Mouse (Mus musculus) A20 (cell line): ENCODE data around the gene Spsb3.

ENCODE experiments used
- DNase-seq: peaks from one replicate; pipeline ENCODE4 v3.0.0-alpha.2; 2011; ENCODE audit warnings: low read depth, low spot score

Gene Spsb3

GRCm38 (mm10) chr17:24886134-24886931 is at the start of gene Spsb3, which contains the start of gene Nubp2:
TSS of gene Spsb3 (plus strand) at chr17:24886643.
TSS of gene Nubp2 (minus strand) at chr17:24886349.
- peak; percentile 97 for DNase-seq

DNA sequence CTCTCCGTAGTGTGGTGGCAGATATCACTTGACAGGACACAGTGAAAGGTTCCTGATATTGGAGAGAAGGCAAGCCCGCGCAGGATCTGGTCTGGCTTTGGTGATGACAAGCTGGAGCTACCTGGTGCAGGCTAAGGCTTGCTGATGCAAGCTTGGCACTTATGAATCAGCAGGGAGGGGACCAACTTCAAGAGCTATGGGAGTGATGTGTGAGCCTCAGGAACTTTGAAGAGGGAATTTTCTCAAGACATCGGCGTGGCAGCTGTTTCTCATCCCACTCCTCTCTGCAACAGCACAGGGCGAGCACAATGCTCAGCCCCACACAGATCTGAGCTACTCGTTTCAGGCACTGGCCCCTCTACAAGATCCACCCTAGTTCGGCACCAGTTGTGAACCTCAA is 46.6 kb upstream of the Spsb3 start, which contains the start of gene Hagh:
Gene Hagh (plus strand): TSS at position 302 of the 400 bp plus-strand sequence.
- DNase-seq: no peak

DNA sequence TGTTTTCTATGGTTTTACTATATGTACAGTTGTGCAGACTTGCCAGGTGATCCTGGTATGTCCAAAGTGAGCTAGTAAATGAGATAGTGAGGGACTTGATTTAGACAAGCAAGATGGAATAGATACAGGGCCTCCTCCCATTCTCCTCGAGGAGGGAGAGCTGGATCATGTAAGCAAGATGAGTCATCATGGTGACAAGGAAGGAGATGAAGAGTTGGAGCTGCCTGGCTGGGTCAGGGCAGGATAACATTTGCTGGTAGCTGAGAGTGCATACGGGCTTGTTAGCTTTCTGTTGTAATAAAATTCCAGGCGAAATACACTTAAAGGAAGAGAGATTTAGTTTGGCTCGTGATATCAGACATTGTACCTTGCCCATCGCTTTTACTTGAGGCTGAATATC is 46.1 kb upstream of the Spsb3 start:
- no peak for DNase-seq

- peak; percentile 36 for DNase-seq
Measured at GRCm38 (mm10) chr17:24841133-24841532, 45.3 kb upstream of the Spsb3 start.

GRCm38 (mm10) chr17:24842631-24843030 is 43.8 kb upstream of the Spsb3 start:
- peak; percentile 37 for DNase-seq

DNA sequence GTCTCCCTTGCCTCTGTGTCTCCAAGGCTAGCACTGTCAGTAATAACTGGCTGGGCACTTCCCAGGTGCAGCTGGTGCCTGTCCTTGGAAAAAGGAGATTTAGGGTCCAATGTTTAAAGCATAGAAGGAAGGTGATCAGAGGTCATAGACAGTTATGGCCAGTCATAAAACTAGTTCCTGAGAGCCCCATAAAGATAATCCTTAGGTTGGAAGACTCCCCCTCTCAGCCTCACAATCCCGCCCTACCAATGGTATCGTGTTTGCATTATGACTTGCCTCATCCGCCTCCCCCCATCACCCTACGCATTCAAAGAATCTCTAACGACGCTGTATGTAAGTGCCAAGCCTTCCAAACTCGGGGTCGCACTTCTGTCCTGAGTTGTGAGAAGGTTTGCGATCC is 41.9 kb upstream of the Spsb3 start:
- DNase-seq: no peak

GRCm38 (mm10) chr17:24847386-24847785 is 39.1 kb upstream of the Spsb3 start:
- no peak for DNase-seq

- DNase-seq: no peak
Measured at GRCm38 (mm10) chr17:24848600-24849031, 37.8 kb upstream of the Spsb3 start.

DNA sequence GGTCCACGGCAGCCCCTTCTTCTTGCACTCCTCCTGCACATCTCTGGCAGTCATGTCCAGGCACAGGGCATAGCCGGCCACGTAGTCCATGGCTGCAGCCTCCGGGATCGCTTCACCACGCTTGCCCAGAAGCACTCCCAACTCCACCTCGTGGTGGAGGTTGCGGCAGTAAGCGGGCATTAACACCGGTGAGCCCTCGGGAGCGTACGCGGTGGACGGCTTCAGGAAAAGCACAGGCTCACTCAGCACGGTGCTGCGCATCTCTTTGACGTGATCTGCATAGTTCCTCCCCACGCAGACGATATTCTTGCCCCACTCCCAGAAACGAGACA is 36.7 kb upstream of the Spsb3 start:
- no peak for DNase-seq

GRCm38 (mm10) chr17:24850065-24850772 is 36.2 kb upstream of the Spsb3 start, which contains the start of gene Fahd1:
TSS of gene Fahd1 (minus strand) at chr17:24850364.
- peak; percentile 99 for DNase-seq

DNA sequence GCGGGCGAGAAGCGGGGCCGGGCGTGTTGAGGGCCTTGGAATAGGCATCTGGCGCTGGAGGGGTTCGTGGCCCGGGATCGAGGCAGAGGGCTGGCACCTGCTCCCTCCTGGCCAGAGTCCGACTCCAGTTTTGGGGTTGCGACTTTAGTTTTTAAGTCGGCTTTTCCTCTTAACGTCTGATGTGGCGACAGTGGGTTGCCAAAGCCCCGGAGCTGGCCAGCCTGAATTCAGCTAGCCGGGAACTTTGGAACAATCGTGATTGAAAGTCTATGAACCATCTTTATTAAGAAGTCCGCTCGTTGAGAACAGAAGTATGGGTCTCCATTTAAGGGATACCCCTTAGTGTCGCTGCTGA is 35.7 kb upstream of the Spsb3 start:
- no peak for DNase-seq

DNA sequence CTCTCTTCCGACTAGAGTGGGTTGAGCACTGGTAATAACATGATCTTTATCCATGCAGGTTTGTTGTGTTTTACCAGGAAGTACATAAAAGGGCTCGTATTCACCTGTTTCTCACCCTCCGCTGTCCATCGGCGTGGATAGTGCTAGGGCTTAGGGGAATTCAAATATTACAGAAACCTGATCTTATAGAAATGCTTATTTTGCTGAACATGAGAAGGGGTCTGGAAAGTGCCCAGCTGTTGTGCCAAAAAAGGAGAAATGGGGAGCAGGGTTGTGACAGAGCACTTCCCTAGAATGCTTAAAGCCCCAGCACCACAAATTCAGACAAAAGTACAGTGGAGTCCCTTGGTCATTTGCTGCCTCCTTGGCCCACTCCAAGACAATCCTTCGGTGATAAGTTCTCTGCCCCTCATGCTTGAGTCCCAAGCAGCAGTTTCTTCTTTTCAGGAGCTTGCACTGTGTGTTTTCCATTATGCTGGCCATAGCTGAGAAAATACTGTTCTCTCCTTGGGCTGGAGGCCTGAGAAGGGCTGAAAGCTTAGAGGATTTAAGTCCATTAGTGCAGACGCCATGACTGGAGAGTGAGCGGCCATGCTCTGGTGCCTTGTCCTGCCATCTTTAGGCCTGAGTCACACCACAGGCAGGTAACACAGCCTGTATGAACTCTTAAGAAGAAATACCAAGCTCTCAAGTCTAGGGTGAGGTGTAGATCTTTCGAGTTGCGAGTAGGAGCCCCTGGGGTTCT is 34.9 kb upstream of the Spsb3 start:
- DNase-seq: peak; percentile 13

- DNase-seq: no peak
Measured at GRCm38 (mm10) chr17:24855838-24856464, 30.5 kb upstream of the Spsb3 start.

- DNase-seq: no peak
Measured at GRCm38 (mm10) chr17:24856589-24856988, 29.9 kb upstream of the Spsb3 start.

- no peak for DNase-seq
Measured at GRCm38 (mm10) chr17:24857831-24858470, 28.5 kb upstream of the Spsb3 start.

DNA sequence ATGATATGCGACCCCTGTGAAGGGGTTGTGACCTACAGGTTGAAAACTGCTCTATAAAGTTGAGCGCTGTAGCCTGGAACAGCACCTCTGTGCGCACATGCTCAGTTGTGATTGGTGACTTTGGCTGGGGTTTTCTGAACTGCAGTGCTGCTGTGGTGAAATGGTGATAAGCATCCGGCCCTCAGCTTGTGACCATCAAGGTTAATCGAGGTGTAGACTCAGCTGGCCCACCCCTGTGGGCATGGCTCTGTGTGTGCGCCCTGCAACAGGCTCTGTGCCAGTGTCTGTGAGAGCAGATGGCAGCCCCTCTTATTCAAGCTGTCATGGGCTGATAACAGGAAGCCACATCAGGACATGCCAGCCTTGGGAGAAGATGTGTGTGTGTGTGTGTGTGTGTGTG is 27.5 kb upstream of the Spsb3 start:
- no peak for DNase-seq

DNA sequence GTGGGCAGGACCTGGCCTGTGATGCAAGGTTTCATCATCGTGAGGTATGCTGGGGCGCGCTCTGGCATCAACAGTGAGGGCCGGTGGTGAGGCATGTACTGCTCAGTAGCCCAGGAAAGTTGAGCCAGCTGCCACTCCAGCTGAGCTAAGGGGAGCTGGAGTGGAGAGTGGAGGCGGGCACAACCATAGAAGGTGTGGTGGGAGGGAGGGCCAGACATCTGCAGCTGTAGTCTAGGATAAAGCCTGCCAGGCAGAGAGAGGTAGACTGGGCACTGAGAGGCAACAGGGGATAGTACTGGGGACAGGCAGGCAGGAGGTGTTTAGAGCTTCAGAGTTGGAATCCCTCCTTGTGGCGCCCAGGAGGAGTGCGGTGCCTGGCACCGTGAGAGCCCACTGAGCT is 26.4 kb upstream of the Spsb3 start:
- no peak for DNase-seq

GRCm38 (mm10) chr17:24861785-24862184 is 24.7 kb upstream of the Spsb3 start:
- no peak for DNase-seq

- DNase-seq: no peak
Measured at GRCm38 (mm10) chr17:24865776-24866175, 20.7 kb upstream of the Spsb3 start, which contains the start of gene Igfals. TSS of gene Igfals (plus strand) at chr17:24865997.

DNA sequence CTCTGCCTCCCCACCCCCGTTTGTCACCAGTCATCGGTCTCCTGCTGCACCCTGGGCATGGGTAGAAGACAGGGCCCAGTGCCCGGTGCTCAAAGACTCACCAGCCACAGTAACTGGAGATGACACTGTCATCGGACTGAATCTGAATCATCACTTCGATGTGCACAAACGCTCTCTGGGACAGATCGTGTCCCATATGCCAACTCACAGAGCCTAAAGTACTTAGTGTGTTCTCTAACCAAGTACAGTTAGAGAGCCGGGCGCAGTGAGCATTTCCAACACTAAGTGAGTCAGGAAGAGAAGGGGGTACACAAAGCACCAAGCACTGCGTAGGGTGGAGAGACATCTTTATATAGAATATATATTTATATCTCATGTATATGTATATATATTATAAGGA is 18.5 kb upstream of the Spsb3 start:
- no peak for DNase-seq

GRCm38 (mm10) chr17:24873695-24874404 is 12.6 kb upstream of the Spsb3 start:
- DNase-seq: no peak
